Mouse (Mus musculus): Measurements from ENCODE around the gene Smim20.

- TF ChIP-seq CTCF (IDR thresholded peaks at IDR 0.05; ENCODE audit: insufficient read depth, low read depth, low read length), result no peak
- TF ChIP-seq POLR2A (IDR thresholded peaks at IDR 0.05; ENCODE audit: insufficient read depth, low read depth, low read length), result no peak
These were observed 12.4 kb downstream of the Smim20 start for GRCm38 (mm10) chr5:53279216-53279813.

All from olfactory bulb, adult 2 months (tissue).